Mouse (Mus musculus): ENCODE measurements around the gene Itpkb.

The Itpkb gene

GRCm38 (mm10) chr1:180315127-180315526 lies 15.2 kb upstream of the Itpkb start:
- no peak for DNase-seq

DNA sequence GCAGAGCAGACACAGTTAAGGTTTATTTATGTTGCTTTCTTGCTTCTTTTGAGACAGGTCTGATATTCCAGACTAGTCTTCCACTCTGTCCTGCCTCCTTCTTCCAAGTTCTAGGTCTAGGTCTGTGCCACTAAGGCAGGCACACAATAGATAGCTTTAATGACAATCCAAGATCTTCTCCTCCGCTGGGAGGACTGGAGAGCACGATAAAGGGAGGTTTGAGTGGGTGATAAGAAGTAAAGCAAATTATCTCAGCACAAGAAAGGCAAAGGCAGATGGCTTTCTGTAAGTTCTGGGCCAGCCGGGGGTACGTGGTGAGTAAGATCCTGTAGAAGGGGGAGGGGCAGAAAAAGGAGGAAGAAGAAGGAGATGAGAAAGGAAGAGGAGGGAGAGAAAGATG lies 12.8 kb upstream of the Itpkb start:
- DNase-seq: no peak

DNA sequence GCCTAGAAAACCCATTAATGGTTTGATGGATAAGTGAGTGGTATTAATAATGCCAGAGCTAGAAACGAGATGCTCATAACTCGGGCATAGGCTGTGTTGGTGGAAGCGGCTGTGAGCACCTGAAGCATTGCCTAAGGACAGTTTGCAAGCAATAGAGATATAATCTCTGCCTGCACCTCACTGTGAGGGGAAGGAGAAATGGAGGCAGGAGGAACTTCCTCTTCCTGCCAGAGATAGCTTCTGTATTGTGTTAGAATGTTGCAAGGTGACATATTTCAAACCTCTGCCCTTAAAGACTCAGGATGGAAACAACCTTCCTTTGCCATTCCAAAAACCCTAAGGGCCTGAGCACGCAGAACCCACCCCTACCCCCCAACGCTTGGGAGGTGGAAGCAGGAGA lies 11.9 kb upstream of the Itpkb start:
- DNase-seq: no peak

DNA sequence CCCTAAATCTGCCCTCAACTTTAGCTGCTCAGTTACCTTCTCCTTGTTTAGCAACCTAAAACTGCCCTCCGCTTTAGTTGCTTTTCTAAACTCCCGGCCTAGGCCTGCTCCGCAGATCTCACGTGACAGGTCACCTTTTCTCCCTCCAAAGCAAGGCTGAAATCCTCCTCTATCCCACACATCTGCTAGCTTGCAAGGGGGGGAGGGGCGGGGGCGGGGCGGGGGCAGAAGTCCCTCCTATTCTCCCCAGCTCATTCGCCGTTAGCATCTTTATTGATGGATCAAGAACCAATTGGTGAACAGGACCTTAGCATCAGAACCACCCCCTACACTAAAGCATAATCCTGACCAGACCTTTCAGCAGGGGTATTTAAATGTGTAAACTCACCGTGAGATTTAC lies 10.4 kb upstream of the Itpkb start:
- DNase-seq: no peak

DNA sequence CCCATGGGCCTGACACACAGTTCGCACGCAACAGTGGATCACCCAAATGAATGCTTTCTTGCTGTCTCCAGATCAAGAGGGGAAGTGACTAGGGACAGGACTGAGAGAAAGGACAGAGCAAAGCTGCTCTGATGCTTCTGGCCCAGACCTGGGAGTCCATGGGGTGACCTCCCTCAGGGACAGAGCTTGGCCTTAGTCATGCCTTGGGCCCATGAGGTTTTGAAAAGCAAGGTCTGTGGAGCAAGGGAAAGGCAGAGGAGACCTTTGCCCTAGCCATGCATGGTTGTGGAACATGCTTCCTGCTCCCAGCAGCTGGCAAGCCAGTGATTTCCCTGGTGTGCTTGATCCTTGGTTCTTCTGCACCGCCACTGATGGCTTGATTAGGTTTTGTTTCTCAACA lies 7.4 kb upstream of the Itpkb start:
- no peak for DNase-seq

DNA sequence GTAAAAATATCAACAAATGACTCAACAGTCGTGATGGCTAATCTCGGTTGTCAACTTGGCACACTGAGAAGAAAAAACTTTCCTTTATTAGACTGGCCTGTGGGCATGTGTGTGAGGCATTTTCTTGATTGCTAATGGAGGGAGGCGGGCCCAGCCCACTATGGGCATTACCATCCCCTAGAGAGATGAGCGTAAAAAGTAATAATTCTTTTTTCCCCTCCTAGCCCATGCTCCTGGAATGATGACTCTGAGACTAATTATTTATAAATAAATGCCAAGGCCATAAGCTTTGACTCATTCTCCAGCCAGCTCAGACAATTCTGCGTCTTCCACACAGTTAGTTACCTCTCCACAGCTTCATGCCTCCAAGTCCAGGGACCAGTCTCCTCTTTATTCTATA lies 6.8 kb upstream of the Itpkb start:
- no peak for DNase-seq

DNA sequence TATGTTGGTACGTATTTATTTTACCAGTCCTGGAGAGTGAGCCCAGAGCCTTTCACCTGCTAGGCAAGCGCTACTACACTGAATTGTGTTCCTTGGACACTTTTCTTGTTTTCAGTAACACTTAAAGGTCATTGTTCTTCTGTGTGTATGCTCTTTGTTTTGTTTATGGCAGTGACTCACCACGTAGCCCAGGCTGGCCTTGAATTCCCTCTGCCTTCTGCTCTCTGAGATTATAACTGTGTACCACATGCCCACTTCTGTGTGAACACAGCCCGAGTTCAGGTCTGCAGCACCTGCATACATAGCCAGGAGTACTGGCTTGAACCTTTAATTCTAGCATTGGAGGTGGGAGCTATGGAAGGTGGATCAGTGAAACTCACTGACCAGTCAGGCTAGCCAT lies 6.0 kb upstream of the Itpkb start:
- DNase-seq: no peak

DNA sequence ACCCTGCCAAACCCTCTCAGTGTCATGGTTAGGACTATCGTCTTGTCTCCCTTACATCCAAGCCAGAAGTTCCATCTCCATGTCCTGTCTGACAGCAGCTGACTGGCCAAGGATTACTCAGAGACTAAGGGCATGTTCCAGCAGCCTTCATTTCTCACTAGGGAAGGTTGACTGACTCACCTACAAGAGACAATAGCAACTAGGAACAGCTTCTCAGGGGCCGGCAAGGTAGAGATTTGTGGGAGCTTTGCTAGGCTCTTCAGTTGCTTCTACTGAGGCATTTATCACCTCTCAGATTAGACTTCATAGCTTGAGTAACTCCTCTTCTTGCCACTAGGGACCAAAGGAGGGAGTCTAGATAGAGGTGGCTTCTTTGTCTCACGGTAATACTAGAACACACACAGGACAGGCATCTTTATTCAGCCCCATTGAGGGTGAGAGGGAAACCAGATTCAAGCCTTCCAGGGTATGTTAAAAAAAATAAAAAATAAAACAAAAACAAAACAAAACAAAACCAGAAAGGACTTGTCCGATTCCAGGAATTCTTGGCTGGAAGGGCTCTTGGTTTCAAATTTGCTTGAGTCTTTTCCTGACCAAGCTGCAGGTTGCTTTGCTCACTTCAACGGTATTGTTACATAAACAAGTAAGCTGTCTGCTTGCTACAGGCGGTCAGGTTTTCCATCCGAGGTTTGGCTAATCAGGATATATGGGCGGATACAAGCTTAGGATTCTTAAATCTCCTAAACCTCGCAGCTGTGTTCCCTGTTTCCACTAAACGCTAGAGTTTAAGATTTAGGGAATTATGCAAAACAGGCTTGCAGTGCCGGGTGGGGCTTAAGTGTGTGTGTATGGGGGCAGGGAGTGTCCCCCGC lies 1.3 kb upstream of the Itpkb start:
- no peak for DNase-seq

GRCm38 (mm10) chr1:180329706-180330105 lies 579 bp upstream of the Itpkb start:
- no peak for DNase-seq

DNA sequence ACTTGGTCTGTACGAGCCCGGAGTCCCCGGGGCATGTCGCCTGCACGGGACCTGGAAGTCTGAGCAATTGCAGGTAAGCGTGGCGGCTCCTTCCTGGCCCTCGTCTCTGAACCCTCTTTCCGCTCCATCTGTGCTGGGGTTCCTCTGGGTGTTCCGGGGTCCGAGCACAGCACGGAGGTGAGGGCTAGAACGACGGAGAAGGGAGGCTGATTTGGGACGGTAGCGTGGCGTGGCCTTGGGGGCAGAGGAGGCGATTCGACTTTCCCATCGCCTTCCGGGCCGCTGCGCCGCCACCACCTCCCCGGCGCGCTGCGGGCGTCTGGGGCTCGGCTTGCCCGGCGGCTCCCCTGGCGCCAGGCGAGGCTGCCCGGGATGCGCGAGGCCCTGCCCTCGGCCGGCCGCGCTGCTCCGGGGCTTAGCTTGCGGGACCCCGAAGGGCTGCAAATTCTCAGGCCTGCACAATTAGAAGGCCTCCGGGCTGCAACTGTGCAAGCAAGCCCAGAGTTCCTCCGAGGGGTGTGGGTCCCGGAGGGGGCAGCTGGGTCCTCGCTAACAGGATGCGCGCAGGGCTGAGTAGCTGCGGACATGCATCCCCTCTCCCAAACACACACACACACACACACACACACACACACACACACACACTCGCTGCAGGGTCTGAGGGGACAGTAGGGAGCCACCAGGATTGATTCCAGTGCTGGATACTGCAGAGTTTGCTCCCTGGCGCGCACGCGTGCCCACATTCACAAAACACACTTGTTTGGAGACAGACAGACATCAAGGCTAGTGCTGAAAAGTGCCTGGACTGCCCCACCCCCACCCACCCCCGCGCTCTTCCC lies 641 bp downstream of the Itpkb start:
- DNase-seq: peak in 1 of 2 experiments; percentile 54

GRCm38 (mm10) chr1:180331546-180332075 lies 1.3 kb downstream of the Itpkb start:
- DNase-seq: peak; percentile 58 to 66

DNA sequence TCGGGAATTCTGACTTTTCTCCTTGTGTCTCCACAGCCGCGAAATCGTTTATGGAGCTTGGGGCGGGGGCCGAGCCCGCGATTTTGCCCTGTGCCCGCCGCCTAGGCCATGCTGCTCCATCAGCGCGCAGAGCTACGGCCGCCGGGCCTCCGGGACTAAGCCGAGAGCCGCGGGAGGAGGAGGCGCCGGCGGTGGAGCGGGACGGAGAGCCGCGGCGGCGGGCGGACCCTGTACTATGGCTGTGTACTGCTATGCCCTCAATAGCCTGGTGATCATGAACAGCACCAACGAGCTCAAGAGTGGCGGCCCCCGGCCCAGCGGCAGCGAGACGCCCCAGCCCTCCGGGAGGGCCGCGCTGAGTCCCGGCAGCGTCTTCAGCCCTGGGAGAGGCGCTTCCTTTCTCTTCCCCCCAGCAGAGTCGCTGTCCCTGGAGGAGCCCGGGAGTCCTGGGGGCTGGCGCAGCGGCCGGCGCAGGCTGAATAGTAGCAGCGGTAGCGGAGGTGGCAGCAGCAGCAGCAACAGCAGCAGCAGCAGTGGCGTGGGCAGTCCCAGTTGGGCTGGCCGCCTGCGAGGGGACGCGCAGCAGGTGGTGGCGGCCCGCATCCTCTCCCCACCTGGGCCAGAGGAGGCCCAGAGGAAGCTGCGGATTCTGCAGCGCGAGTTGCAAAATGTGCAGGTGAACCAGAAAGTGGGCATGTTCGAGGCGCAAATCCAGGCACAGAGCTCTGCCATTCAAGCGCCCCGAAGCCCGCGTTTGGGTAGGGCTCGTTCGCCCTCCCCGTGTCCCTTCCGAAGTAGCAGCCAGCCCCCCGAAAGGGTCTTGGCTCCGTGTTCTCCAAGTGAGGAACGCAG lies 2.0 kb downstream of the Itpkb start:
- DNase-seq: no peak

GRCm38 (mm10) chr1:180332928-180333440 lies 2.7 kb downstream of the Itpkb start:
- no peak for DNase-seq

GRCm38 (mm10) chr1:180333588-180333987 lies 3.3 kb downstream of the Itpkb start:
- no peak for DNase-seq

GRCm38 (mm10) chr1:180334541-180334940 lies 4.3 kb downstream of the Itpkb start:
- no peak for DNase-seq

DNA sequence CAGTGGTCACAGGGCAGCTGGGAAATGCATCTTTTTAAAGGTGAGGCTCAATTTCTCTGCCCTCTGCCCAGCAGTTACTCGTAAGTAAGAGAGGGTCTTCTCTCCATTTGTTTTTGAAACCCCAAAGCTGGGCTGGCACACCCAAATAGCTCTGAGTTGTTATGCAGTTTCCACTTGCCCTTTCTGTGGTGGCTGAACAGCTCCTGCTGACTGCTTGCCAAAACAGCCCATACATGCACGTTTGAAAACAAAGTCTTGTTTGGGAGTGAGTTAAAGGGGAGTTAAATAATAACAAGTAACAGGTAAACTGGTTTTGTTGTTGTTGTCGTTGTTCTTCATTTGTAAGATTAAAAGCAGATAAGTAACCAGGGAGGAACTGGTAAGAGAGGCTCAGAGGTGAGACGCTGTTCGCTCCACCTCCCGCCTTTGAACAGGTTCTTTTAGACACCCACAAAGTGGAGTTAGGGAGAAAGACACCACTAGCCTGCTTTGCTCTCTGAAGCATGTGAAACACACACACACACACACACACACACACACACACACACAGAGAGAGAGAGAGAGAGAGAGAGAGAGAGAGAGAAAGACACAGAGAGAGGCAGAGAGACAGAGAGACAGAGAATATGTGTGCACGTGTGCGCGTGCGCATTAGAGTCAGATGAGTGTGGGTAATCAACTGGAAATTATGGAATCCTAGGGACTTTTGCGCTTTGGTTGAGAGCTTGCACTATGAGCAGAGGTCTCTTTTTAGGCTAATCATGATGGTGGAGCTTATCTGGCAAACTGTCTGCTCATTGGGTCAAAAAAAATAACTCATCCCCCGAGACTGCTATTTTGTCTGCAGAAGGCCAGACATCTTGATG lies 5.5 kb downstream of the Itpkb start:
- no peak for DNase-seq

- no peak for DNase-seq
Observed at GRCm38 (mm10) chr1:180338358-180338757, 8.1 kb downstream of the Itpkb start.

- no peak for DNase-seq
Observed at GRCm38 (mm10) chr1:180339143-180339542, 8.9 kb downstream of the Itpkb start.

DNA sequence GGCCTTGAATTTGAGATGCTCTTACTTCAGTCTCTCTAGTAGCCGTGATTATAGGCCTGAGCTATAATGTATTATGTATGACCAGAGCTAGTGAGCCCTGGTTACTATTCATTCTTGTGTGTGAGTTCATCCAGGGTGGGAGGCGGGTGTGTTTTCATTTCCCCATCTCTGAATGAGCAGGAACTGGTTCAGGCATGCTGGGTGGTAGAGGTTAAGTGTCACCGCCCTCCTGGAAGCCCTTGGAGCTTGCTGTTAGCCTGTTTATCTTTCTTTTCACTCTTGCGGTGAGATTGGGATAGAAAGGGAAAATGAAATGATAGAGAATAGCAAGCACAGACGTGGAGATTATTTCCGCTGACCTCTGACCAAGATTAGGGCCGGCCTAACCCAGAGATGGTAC lies 12.7 kb downstream of the Itpkb start:
- DNase-seq: peak; percentile 63 to 77

DNA sequence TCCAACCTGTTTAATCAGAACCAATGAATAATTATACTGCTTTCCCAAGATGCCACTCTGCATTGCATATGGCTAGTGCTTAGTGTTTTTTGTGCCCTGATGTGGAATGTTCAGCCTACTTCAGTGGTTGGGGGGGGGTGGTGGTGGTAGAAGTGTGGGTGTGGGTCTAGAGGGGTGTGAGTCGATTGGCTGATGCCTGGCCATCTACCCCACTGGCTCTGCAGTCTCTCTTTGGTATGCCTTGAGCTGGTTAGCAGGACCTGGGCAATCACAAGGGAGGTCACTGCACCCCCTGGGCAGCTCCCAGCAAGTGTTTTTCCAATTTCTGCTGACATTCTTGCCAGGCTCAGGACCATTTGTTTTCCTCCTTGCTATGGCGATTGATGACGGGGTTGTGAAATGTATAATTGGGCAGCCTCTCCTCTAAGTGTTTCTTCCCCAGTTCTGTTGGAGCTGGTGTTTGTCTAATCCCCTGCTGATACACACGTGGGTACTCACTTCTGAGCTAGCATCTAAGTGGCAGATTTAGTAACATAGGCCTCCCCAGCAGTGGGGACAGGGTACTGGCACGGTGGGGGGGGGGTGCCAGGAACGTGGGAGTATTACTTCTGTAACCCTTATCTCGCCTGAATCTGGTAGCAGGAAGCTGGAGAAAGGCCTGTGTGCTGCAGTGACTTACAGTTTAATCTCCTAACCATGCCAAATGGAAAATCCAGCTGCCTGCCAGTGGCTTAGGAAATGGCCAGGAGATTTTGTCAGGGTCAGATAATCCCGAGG lies 13.3 kb downstream of the Itpkb start:
- peak; percentile 59 to 72 for DNase-seq

GRCm38 (mm10) chr1:180345098-180345497 lies 14.8 kb downstream of the Itpkb start:
- no peak for DNase-seq

Measured in lung, adult 18-20 months (tissue).